8 mouse cellular contexts compared by ENCODE assay signal in the genomic region with DNA sequence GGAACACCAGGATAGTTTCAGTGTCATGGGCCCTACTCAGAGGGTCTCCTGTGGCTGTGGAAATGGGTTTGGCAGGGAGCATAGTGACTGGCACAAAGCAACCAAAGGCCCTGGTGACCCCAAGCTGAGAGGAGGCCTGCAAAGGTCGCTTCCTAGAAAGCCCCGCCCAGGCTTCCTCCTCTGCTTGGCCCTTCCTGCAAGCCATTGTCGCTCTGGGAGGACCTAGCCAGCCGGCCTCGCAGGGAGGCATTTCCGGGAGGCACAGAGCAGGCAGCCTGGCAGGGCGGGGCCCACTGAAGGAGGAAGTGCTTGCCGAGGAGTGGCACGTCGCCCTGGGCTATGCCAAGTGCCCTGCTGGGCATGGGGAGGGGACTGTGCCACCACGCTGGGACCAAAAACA. TPM values are rescaled to one million over a fixed set of nuclear protein-coding genes. Genes with fewer than 3 reads are reported as not detected.
DNase-seq lines count a peak whose midpoint lies in the region; ATAC-seq and TF ChIP-seq lines count a peak whose summit lies in the region.

No protein-coding gene starts in this region.

- peak; percentile 74 for ATAC-seq in embryonic facial prominence, embryonic 14.5 days (ENCODE audit: low read depth)
- ATAC-seq in heart, embryonic 15.5 days (replicated peaks; ENCODE audit: insufficient number of reproducible peaks, insufficient read depth, low FRiP score, low read depth): peak; percentile 83
- ATAC-seq in kidney, postnatal 0 days (replicated peaks; ENCODE audit: low FRiP score, low read depth): peak; percentile 87
- no peak for ATAC-seq in neural tube, embryonic 11.5 days (ENCODE audit: insufficient read depth, low FRiP score, low TSS enrichment)

- TF ChIP-seq CTCF in kidney, postnatal 0 days (IDR thresholded peaks at IDR 0.05; ENCODE audit: low read depth): no peak
- 0 out of 2 replicates have a peak, but pooled peaks have one; percentile 17 for TF ChIP-seq CTCF in thymus, adult 2 months (IDR thresholded peaks at IDR 0.05; ENCODE audit: borderline replicate concordance, control insufficient read depth, extremely low read depth, insufficient read depth, low read length, poor library complexity)

- no peaks in the 10 kb centered on the region for H3K27me3 ChIP-seq in embryonic facial prominence, embryonic 14.5 days (replicated peaks; ENCODE audit: control insufficient read depth, insufficient read depth, low read length)
- no peaks in the 10 kb centered on the region for H3K27me3 ChIP-seq in heart, embryonic 15.5 days
- no peaks in the 10 kb centered on the region for H3K27me3 ChIP-seq in kidney, postnatal 0 days (ENCODE audit: insufficient read depth, low read length)
- H3K27me3 ChIP-seq in neural tube, embryonic 11.5 days (ENCODE audit: control insufficient read depth, insufficient read depth, low read length): no peaks in the 10 kb centered on the region
- no peaks in the 10 kb centered on the region for H3K27me3 ChIP-seq in thymus, adult 2 months (ENCODE audit: control insufficient read depth, insufficient read depth, low read length)

- no peaks in the 10 kb centered on the region for H3K9me3 ChIP-seq in embryonic facial prominence, embryonic 14.5 days (ENCODE audit: control insufficient read depth, low read length)
- H3K9me3 ChIP-seq in heart, embryonic 15.5 days (replicated peaks): no peaks in the 10 kb centered on the region
- H3K9me3 ChIP-seq in kidney, postnatal 0 days (replicated peaks; ENCODE audit: low read length): no peaks in the 10 kb centered on the region
- H3K9me3 ChIP-seq in neural tube, embryonic 11.5 days (ENCODE audit: control insufficient read depth, low read length): no peaks in the 10 kb centered on the region

- peak; percentile 81 for DNase-seq in A20 (ENCODE audit: low read depth, low spot score)
- peak; percentile 81 to 88 for DNase-seq in adrenal gland, adult (ENCODE audit: inconsistent age in 2 of 2, low spot score in 1 of 2)
- DNase-seq in embryonic facial prominence, embryonic 14.5 days (ENCODE audit: low spot score): peak; percentile 74
- DNase-seq in kidney, postnatal 0 days (ENCODE audit: low spot score): peak; percentile 86
- DNase-seq in lung, adult 18-20 months: peak; percentile 96 to 97
- peak; percentile 52 for DNase-seq in neural tube, embryonic 11.5 days (ENCODE audit: low spot score)
- DNase-seq in thymus, adult 2 months: peak; percentile 88

- 4% methylated on average over 11 of the region's 11 CpGs for WGBS in embryonic facial prominence, embryonic 14.5 days
- WGBS in heart, embryonic 15.5 days: 6% methylated on average over 11 of the region's 11 CpGs
- 7% methylated on average over 11 of the region's 11 CpGs for WGBS in kidney, postnatal 0 days
- 15% methylated on average over 11 of the region's 11 CpGs for WGBS in neural tube, embryonic 11.5 days
- WGBS in thymus, adult 2 months: 2% methylated on average over 11 of the region's 11 CpGs

- 0 out of 2 replicates have a peak overlapping the region, but pooled peaks have one; percentile 15 for H3K27ac ChIP-seq in embryonic facial prominence, embryonic 14.5 days (replicated peaks; ENCODE audit: low read depth, low read length)
- peak overlapping the region; percentile 54 for H3K27ac ChIP-seq in heart, embryonic 15.5 days
- no peak overlapping the region; the same call in 1 of the 2 replicates for H3K27ac ChIP-seq in kidney, postnatal 0 days
- H3K27ac ChIP-seq in neural tube, embryonic 11.5 days (ENCODE audit: low read depth, low read length): no peak overlapping the region
- no peak overlapping the region for H3K27ac ChIP-seq in thymus, adult 2 months (ENCODE audit: control insufficient read depth, insufficient read depth, low read length)

- peak overlapping the region; percentile 40; the same call in 1 of the 2 replicates for H3K9ac ChIP-seq in embryonic facial prominence, embryonic 14.5 days (ENCODE audit: low read depth, low read length)
- no peak overlapping the region for H3K9ac ChIP-seq in heart, embryonic 15.5 days
- H3K9ac ChIP-seq in kidney, postnatal 0 days (ENCODE audit: low read depth, low read length): no peak overlapping the region
- H3K9ac ChIP-seq in neural tube, embryonic 11.5 days (ENCODE audit: low read length): no peak overlapping the region

- peak; percentile 46 for TF ChIP-seq POLR2A in thymus, adult 2 months (IDR thresholded peaks at IDR 0.05; ENCODE audit: control insufficient read depth, extremely low read depth, insufficient read depth, low read length, poor library complexity)

- H3K4me2 ChIP-seq in embryonic facial prominence, embryonic 14.5 days (ENCODE audit: low read depth, low read length): peak overlapping the region; percentile 26; the same call in 1 of the 2 replicates
- H3K4me2 ChIP-seq in heart, embryonic 15.5 days: peak overlapping the region; percentile 55
- H3K4me2 ChIP-seq in kidney, postnatal 0 days (ENCODE audit: low read length): peak overlapping the region; percentile 17; the same call in 1 of the 2 replicates
- no peak overlapping the region for H3K4me2 ChIP-seq in neural tube, embryonic 11.5 days (ENCODE audit: low read depth)

- no peaks in the 10 kb centered on the region for H3K36me3 ChIP-seq in embryonic facial prominence, embryonic 14.5 days (ENCODE audit: control insufficient read depth, insufficient read depth, low read length)
- H3K36me3 ChIP-seq in heart, embryonic 15.5 days: no peaks in the 10 kb centered on the region
- H3K36me3 ChIP-seq in kidney, postnatal 0 days (ENCODE audit: insufficient read depth, low read length): no peaks in the 10 kb centered on the region
- no peaks in the 10 kb centered on the region for H3K36me3 ChIP-seq in neural tube, embryonic 11.5 days (ENCODE audit: control insufficient read depth, insufficient read depth, low read length)
- H3K36me3 ChIP-seq in thymus, adult 2 months (ENCODE audit: control insufficient read depth, insufficient read depth, low read length): no peaks in the 10 kb centered on the region

- H3K4me1 ChIP-seq in embryonic facial prominence, embryonic 14.5 days (ENCODE audit: control insufficient read depth, insufficient read depth, low read length): no peaks in the 10 kb centered on the region
- peaks cover 6% of the 10 kb centered on the region for H3K4me1 ChIP-seq in heart, embryonic 15.5 days (replicated peaks)
- no peaks in the 10 kb centered on the region for H3K4me1 ChIP-seq in kidney, postnatal 0 days (replicated peaks; ENCODE audit: insufficient read depth, low read length)
- no peaks in the 10 kb centered on the region for H3K4me1 ChIP-seq in neural tube, embryonic 11.5 days (ENCODE audit: control insufficient read depth, insufficient read depth, low read length)
- peaks cover 9% of the 10 kb centered on the region for H3K4me1 ChIP-seq in thymus, adult 2 months (replicated peaks; ENCODE audit: control insufficient read depth, insufficient read depth, low read length)

- no peak overlapping the region for H3K4me3 ChIP-seq in embryonic facial prominence, embryonic 14.5 days (ENCODE audit: low read depth, low read length)
- 0 out of 2 replicates have a peak overlapping the region, but pooled peaks have one; percentile 4 for H3K4me3 ChIP-seq in heart, embryonic 15.5 days
- H3K4me3 ChIP-seq in kidney, postnatal 0 days (replicated peaks; ENCODE audit: low read depth, low read length): no peak overlapping the region
- no peak overlapping the region for H3K4me3 ChIP-seq in neural tube, embryonic 11.5 days (ENCODE audit: low read depth, low read length)
- peak overlapping the region; percentile 6; the same call in 1 of the 2 replicates for H3K4me3 ChIP-seq in thymus, adult 2 months (ENCODE audit: control insufficient read depth, insufficient read depth, low read length)

RNA-seq across cellular contexts. Expression of a gene that starts 21.5 kb away (rescaled TPM):
- 10.9 and 14.3 TPM in 2 replicates for polyA plus RNA-seq in embryonic facial prominence, embryonic 14.5 days (2014; fragmentation: Nextera tagmentation; extraction: Ambion mirVana)
- 7.1 and 8.0 TPM in 2 replicates for polyA plus RNA-seq in heart, embryonic 15.5 days (2015; fragmentation: Nextera tagmentation; extraction: Ambion mirVana)
- 12.8 and 14.3 TPM in 2 replicates for polyA plus RNA-seq in kidney, postnatal 0 days (2015; fragmentation: Nextera tagmentation; extraction: Ambion mirVana)
- polyA plus RNA-seq in neural tube, embryonic 11.5 days (2014; fragmentation: Nextera tagmentation; extraction: Ambion mirVana): 8.7 and 9.5 TPM in 2 replicates
- 16.6 and 18.9 TPM in 2 replicates for polyA plus RNA-seq in thymus, adult 2 months (2012; rRNA removed)

Comparison
In these comparisons a context has a peak if more than half of its experiments do, and no peak if none do; other contexts are left out.
1. H3K27ac ChIP-seq: peak in embryonic facial prominence, embryonic 14.5 days (single experiment) and heart, embryonic 15.5 days (single experiment); none in kidney, postnatal 0 days (single experiment), neural tube, embryonic 11.5 days (single experiment) and thymus, adult 2 months (single experiment).
2. H3K4me3 ChIP-seq: peak in heart, embryonic 15.5 days (single experiment) and thymus, adult 2 months (single experiment); none in embryonic facial prominence, embryonic 14.5 days (single experiment), kidney, postnatal 0 days (single experiment) and neural tube, embryonic 11.5 days (single experiment).
3. Peak in every context shown above with its lines, with median percentiles within 50 percentile points of each other: DNase-seq.